Mouse (Mus musculus) midbrain, embryonic 11.5 days (tissue): ENCODE measurements around the gene Vrk2. TPM values are rescaled to one million over a fixed set of nuclear protein-coding genes. Genes with fewer than 3 reads are reported as not detected.

Experiments used
- ATAC-seq: fragments of 200-750 bp; cut with Nextera tagmentation; 2 replicates; pipeline ENCODE4 v1.8.0; 2017; ENCODE audit warnings: moderate TSS enrichment, moderate library complexity; ENCODE audit not compliant: low FRiP score
- DNase-seq: peaks from one replicate; pipeline ENCODE4 v3.0.0; 2015; ENCODE audit warnings: low spot score; ENCODE audit errors: missing footprints
- H3K27ac ChIP-seq: fragments of 300-500 bp; sonication (generic); 2 replicates; pipeline ENCODE4 v1.5.1; 2014; ENCODE audit warnings: low read depth, low read length
- H3K27me3 ChIP-seq: fragments of 300-500 bp; sonication (generic); 2 replicates; pipeline ENCODE4 v1.6.1; 2014; ENCODE audit warnings: mild to moderate bottlenecking, low read length, moderate library complexity, mixed read lengths; ENCODE audit not compliant: control insufficient read depth, insufficient read depth
- H3K36me3 ChIP-seq: fragments of 300-500 bp; sonication (generic); 2 replicates; pipeline ENCODE4 v1.6.1; 2014; ENCODE audit warnings: mild to moderate bottlenecking, low read length, moderate library complexity, mixed read lengths; ENCODE audit not compliant: control insufficient read depth, insufficient read depth
- H3K4me1 ChIP-seq: fragments of 300-500 bp; sonication (generic); 2 replicates; pipeline ENCODE4 v1.6.1; 2014; ENCODE audit warnings: low read length; ENCODE audit not compliant: control insufficient read depth, insufficient read depth
- H3K4me2 ChIP-seq: fragments of 300-500 bp; sonication (generic); 2 replicates; pipeline ENCODE4 v1.6.1; 2014; ENCODE audit warnings: mild to moderate bottlenecking, moderate library complexity
- H3K4me3 ChIP-seq: fragments of 300-500 bp; sonication (generic); 2 replicates; pipeline ENCODE4 v1.5.1; 2014; ENCODE audit warnings: low read depth, low read length
- H3K9ac ChIP-seq: fragments of 300-500 bp; sonication (generic); 2 replicates; pipeline ENCODE4 v1.6.1; 2014; ENCODE audit warnings: low read length
- H3K9me3 ChIP-seq: fragments of 300-500 bp; sonication (generic); 2 replicates; pipeline ENCODE4 v1.6.1; 2016; ENCODE audit warnings: low read length; ENCODE audit not compliant: control insufficient read depth
- WGBS: fragments of 180-500 bp; shearing (Covaris S2); extraction: QIAGEN DNeasy Blood & Tissue Kit; methylation state at CpG from one replicate; pipeline ENCODE4 v1.1.7; 2014; 5-methylcytosine and 5-hydroxymethylcytosine counted together
- polyA plus RNA-seq: library from polyadenylated mRNA; unstranded; fragments of >200 nt; fragmentation: Nextera tagmentation; extraction: Ambion mirVana; gene quantifications from 2 replicates; pipeline ENCODE4 v1.2.1, GENCODE M21; 2014

The Vrk2 gene
- polyA plus RNA-seq, 1 experiment from 2014 or later = 32.7 TPM

GRCm38 (mm10) chr11:26586367-26587183, 7.2 kb downstream of the Vrk2 start:
- no peak overlapping the region for H3K4me2 ChIP-seq
- ATAC-seq (no peak), DNase-seq (no peak)
- no peaks in the 10 kb centered on the region for H3K9me3 ChIP-seq
- 82% methylated on average over 6 of the region's 6 CpGs for WGBS
- H3K36me3 ChIP-seq = no peaks in the 10 kb centered on the region
- no peak overlapping the region for H3K4me3 ChIP-seq
- no peak overlapping the region for H3K27ac ChIP-seq
- peaks cover 5% of the 10 kb centered on the region; the same call in 1 of the 2 replicates for H3K4me1 ChIP-seq
- no peak overlapping the region for H3K9ac ChIP-seq
- no peaks in the 10 kb centered on the region for H3K27me3 ChIP-seq

DNA sequence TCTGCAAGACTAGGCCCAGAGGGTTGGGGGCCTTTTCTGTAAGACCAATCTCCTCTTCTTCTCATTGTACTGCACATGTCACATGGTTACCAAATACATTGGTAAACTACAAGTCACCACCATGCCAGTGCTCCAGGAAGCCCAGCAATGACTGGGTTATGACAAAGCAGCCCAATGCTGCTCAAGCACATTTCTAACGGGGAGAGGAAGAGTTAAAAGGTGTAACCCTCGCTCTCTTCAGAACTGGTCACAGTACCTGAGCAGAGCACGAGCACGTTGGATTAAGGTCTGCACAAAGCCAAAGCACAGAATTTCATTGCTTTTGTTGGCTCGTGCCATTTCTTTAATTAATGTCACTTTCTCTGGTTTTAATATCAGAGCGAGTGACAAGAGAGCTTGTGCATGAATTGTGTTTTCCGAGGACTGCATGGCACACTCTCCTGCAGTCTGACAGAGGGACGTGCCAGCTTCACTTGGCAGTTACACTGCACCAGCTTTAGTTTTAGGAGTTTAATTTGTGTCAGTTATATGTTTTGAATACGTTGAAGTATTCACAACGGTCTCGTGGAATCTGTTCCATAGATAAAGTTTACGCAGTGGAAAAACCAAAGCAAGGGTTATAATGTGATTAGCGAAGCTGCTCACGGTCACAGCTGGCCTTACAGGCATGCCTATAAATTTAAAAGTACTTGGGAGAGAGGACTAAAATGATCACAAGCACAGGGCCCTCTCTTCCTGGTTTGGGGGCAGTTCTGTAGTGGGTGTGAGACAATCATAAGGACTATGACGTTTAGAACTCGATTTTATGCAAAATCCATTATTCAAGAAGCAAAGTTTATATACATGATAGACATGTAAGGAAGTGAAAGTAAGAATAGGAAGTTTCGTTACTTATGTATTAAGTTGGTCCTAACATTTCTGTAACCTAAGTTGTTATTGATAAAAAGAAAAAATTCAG, 8.1 kb downstream of the Vrk2 start:
- no peak for DNase-seq
- no peak overlapping the region for H3K4me2 ChIP-seq
- H3K9me3 ChIP-seq = no peaks in the 10 kb centered on the region
- H3K27ac ChIP-seq = no peak overlapping the region
- H3K27me3 ChIP-seq = no peaks in the 10 kb centered on the region
- WGBS = 82% methylated on average over 17 of the region's 17 CpGs
- H3K4me1 ChIP-seq = peaks cover 5% of the 10 kb centered on the region; the same call in 1 of the 2 replicates
- H3K36me3 ChIP-seq = no peaks in the 10 kb centered on the region
- no peak for ATAC-seq
- no peak overlapping the region for H3K9ac ChIP-seq
- no peak overlapping the region for H3K4me3 ChIP-seq

GRCm38 (mm10) chr11:26551551-26551950, 42.2 kb downstream of the Vrk2 start:
- Histone ChIP-seq H3K4me2 (no peak overlapping the region), H3K4me3 (no peak overlapping the region), H3K36me3 (peaks cover 3% of the 10 kb centered on the region; the same call in 1 of the 2 replicates), H3K9ac (no peak overlapping the region), H3K9me3 (no peaks in the 10 kb centered on the region), H3K27me3 (no peaks in the 10 kb centered on the region), H3K27ac (no peak overlapping the region), H3K4me1 (no peaks in the 10 kb centered on the region)
- 91% methylated on average over 3 of the region's 3 CpGs for WGBS
- no peak for ATAC-seq
- DNase-seq = no peak

- Histone ChIP-seq H3K36me3 (no peaks in the 10 kb centered on the region), H3K27ac (no peak overlapping the region), H3K9ac (no peak overlapping the region), H3K4me1 (no peaks in the 10 kb centered on the region), H3K27me3 (no peaks in the 10 kb centered on the region), H3K4me3 (no peak overlapping the region), H3K4me2 (no peak overlapping the region), H3K9me3 (no peaks in the 10 kb centered on the region)
- DNase-seq = no peak
- WGBS = 96% methylated on average over 5 of the region's 5 CpGs
- ATAC-seq = no peak
These were observed 56.0 kb downstream of the Vrk2 start for GRCm38 (mm10) chr11:26537816-26538215.

GRCm38 (mm10) chr11:26533828-26534119, 60.0 kb downstream of the Vrk2 start:
- no peak overlapping the region for H3K9ac ChIP-seq
- H3K4me2 ChIP-seq = no peak overlapping the region
- H3K36me3 ChIP-seq = no peaks in the 10 kb centered on the region
- no peak overlapping the region for H3K4me3 ChIP-seq
- H3K27me3 ChIP-seq = no peaks in the 10 kb centered on the region
- H3K9me3 ChIP-seq = no peaks in the 10 kb centered on the region
- no peaks in the 10 kb centered on the region for H3K4me1 ChIP-seq
- no peak for DNase-seq
- no peak for ATAC-seq
- H3K27ac ChIP-seq = no peak overlapping the region

DNA sequence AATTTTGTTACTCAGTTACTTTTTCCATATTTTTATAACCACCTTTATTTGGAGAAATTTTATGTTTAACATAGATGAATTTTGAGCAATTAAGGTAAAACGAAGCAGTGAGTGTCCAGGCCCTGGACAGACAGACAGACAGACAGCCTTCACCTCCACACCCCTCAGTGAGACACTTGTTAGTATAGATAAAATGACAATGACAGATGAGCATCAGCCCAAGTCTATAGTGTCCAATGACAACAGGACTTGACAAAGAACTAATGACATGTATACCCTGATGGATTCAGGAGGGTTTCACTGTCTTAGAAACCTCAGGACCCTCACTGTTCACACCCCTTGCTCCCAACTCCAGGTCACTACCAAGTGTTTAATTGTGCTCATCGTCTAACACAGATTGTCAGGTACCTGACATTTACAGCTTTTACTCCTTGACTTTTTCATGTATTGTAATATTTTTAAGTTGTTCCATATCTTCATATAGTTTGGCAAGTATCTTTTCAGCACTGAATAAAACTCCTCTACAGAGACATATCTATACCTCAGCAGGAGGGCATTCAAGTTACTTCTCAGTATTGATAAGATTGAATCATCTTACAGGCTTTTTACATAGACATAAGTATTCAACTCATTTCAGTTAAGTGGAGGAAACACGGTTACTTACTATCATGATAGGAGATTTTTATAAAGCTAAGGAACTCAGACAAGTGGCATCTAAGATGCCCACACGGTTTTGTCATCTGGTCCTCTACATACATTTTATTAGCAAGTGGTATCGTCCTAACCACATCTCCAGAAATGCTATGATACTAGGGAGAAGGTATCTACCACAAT, 60.6 kb downstream of the Vrk2 start:
- Histone ChIP-seq H3K27me3 (no peaks in the 10 kb centered on the region), H3K27ac (no peak overlapping the region), H3K4me1 (no peaks in the 10 kb centered on the region), H3K4me3 (no peak overlapping the region), H3K9ac (no peak overlapping the region), H3K9me3 (no peaks in the 10 kb centered on the region), H3K4me2 (no peak overlapping the region), H3K36me3 (no peaks in the 10 kb centered on the region)
- 93% methylated on average over 5 of the region's 5 CpGs for WGBS
- no peak for ATAC-seq
- peak; percentile 47 for DNase-seq

GRCm38 (mm10) chr11:26526861-26527260, 66.9 kb downstream of the Vrk2 start:
- Histone ChIP-seq H3K36me3 (no peaks in the 10 kb centered on the region), H3K27me3 (no peaks in the 10 kb centered on the region), H3K27ac (no peak overlapping the region), H3K4me1 (no peaks in the 10 kb centered on the region), H3K9me3 (no peaks in the 10 kb centered on the region), H3K9ac (no peak overlapping the region), H3K4me3 (no peak overlapping the region), H3K4me2 (no peak overlapping the region)
- 95% methylated on average over 2 of the region's 2 CpGs for WGBS
- DNase-seq (peak; percentile 8), ATAC-seq (no peak)

DNA sequence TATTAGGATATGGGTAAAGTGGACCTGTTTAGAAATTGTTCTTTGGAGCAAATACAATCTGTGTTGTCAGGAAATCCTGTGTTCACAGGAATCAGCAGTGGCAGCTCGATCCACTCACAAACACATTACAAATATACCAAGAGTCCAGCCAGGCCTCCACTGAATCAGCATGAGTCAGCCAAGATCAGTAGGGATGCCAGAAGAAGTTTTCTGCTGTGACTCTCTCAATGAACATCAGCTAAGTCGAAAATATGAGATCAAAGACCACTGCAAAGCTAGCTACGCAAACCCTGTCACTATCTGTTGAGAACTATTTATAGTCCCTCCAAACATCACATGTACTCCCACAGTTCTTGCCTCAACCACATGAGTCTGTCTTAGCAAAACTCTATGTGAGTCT, 74.8 kb downstream of the Vrk2 start:
- H3K27ac ChIP-seq = no peak overlapping the region
- no peaks in the 10 kb centered on the region for H3K27me3 ChIP-seq
- H3K9ac ChIP-seq = no peak overlapping the region
- H3K4me3 ChIP-seq = no peak overlapping the region
- H3K4me2 ChIP-seq = no peak overlapping the region
- no peak for ATAC-seq
- H3K4me1 ChIP-seq = no peaks in the 10 kb centered on the region
- DNase-seq = peak; percentile 61
- H3K9me3 ChIP-seq = no peaks in the 10 kb centered on the region
- 92% methylated on average over 3 of the region's 3 CpGs for WGBS
- no peaks in the 10 kb centered on the region for H3K36me3 ChIP-seq
